Mouse (Mus musculus) gonadal fat pad, adult 2 months (tissue): ENCODE measurements around the gene Irf2bp1. TPM values are rescaled to one million over a fixed set of nuclear protein-coding genes. Genes with fewer than 3 reads are reported as not detected.

Experiments used
- DNase-seq: peaks from one replicate; pipeline ENCODE4 v3.0.0-alpha.2; 2012; ENCODE audit warnings: low read depth
- polyA plus RNA-seq: library from polyadenylated mRNA; depleted of rRNA; stranded (reverse); fragments of >200 nt; gene quantifications from 2 replicates; pipeline ENCODE4 v1.2.3, GENCODE M21; 2012; rRNA removed

Gene Irf2bp1
- polyA plus RNA-seq, 1 experiment = 19.4 TPM

DNA sequence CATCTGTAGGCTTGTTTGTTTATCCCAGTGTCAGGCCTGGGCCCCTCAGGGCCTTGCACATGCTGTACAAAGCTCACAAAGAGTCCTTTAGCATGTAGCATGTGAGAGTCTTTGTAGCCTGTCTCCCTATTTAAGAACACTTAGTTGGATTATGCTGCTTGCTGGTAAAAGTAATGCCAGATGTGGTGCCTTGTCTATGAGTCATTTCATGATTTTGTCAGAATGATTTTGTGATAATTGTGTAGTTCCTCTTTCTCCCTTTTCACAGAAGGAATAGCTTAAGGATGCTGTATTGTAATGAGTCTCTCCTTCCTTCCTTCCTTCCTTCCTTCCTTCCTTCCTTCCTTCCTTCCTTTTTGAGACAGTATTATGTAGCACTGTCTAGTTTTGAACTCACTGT lies 24.2 kb downstream of the Irf2bp1 start:
- DNase-seq = no peak

DNA sequence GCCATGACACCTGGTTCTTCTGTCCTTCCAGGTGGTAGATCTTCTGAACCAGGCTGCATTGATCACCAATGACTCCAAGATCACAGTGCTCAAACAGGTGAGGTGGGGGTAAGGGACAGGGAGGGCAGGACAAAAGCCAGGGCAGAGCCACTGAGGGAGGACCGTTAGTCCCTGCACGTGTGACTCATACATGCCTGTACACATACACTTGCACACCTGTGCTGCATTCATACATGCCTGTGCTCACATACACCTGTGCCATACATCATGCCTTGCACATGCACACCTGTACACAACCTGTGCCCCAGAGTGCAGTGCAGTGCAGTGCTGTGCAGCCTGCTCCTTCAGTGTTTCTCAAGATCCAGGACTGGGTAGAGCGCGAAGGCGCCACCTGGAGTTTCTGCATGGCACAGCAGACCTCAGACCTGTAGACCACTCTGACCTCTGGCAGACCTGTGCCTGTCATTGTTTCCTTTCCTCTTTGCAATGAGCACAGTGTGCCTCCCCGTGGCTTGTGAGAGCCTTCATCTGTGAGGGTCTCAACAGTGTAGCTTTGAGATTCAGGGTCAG lies 25.3 kb downstream of the Irf2bp1 start:
- no peak for DNase-seq

DNA sequence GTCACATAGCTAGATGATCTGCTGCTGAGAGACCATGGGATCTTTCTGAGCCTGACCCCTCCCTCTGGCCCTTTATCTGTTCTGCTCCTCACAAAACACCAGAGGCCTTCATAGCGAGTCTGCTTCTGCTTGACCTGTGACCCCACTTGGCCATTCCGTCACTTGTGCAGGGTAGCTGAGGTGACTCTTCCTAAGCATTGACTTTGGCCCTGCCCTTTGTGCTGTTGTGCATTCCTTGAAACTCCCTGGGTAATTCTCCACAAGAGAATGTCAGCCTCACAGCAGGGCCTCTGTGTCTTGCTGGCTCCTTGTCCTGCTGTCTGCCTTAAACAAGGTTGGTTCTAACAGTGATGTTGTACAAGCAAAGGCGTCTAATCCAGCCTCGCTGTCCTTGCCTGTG lies 27.8 kb downstream of the Irf2bp1 start:
- DNase-seq = no peak

DNA sequence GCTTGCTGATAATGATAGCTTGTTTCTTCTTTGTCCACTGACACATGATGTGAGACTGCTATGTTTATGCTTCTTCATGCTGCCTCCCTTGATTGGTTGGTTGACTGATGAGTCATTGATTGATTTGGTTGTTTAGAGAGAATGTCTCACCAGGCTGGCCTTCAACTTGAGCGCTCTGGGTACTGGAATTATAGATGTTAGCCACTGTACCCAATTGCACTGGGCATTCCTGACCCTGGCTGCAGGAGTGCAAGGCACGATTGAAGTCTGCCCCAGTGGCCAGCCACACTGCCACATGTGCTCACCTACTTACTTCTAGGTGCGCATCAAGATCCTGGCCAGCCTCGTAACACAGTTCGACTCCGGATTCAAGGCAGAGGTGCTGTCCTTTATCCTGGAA lies 40.8 kb downstream of the Irf2bp1 start:
- DNase-seq = no peak

DNA sequence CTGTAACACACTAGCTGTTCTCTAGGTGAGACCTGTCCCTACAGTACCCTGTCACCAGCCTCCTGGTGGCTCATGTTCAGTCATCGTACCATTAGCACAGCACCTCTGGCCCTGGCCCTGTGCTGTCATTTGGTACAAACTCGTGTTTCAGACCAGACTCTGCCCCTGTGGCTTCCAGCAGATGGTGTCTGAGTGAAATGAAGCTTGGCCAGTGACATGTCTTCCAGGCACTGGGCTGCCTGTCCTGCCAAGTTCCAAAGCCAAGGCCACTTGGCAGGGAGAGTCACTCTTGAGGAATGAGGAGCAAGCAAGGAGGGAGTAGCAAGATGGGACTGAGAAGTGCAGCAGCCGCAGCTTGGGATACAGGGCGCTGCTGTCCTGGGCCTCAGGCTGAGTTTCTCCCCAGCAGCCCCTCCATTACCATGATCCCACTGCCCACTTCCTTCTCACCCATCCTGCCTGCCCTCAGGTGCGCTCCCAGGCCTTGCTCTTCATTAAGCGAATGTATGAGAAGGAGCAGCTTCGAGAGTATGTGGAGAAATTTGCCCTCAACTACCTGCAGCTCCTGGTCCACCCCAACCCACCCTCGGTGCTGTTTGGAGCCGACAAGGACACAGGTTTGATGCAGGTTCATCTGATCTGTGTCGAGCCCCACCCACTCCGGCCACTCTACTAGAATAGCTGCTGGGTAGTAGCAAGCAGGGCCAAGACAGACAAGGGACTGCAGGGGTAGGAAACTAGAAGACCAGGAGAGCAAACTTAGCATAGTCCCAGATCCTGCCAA lies 42.6 kb downstream of the Irf2bp1 start:
- DNase-seq = no peak

DNA sequence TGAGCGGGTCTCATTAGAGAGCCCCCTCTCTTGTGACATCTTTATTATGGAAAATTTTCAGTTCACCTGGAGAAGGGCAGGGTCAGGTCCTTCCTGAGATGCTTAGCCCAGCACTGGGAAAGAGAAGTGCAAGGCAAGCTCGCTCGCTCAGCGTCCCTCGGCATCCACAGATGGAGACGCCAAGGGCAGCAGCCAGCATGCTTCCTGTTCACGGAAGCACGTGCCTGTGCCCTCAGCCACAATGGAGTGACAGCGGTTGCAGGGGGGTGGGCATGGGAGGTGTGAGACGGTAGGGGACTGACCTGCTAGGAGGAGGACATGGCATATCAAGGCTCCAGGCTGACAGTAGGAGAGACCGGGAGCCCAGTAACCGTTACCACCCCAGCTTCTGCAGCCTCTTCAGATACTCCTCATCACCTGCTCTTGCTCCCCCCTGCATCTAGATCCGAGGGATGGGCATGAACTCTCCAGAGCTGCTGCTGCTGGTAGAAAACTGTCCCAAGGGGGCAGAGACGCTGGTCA lies 44.2 kb downstream of the Irf2bp1 start:
- no peak for DNase-seq

DNA sequence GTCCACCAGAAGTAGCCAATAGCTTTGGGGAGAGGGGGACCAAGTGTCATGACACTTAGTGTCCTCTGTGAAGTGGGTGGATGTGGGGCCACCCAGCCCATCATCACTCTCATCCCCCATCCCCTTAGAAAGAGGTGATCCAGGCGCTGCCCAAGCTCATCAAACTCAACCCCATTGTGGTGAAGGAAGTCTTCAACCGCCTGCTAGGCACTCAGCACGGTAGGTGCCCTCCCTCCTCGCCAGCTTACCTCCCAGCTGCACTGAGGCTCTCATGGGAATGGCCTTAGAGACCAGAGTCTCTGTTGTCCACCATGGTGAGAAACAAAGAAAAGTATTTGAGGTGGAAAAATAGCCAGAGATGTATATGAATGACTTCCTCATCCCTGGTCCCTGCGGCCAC lies 45.4 kb downstream of the Irf2bp1 start:
- DNase-seq = no peak

DNA sequence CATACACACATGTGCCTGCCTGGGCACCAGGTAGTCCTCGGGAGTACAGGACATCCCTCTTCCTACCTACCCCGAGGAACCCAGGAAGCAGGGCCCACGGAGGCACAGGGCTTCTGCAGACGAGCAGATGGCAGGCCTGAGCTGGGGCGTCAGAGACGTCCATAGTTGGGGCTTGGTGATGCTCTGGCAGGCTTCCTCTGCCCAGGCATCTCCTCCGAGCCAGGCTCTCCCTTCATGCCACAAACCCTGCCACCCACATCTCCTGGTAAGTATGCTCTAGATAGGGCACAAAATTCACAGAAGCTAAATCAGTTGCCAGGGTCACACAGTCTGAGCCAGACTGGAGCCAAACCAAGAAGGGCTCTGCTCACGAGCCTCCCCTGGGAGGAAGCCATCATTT lies 46.3 kb downstream of the Irf2bp1 start:
- no peak for DNase-seq

DNA sequence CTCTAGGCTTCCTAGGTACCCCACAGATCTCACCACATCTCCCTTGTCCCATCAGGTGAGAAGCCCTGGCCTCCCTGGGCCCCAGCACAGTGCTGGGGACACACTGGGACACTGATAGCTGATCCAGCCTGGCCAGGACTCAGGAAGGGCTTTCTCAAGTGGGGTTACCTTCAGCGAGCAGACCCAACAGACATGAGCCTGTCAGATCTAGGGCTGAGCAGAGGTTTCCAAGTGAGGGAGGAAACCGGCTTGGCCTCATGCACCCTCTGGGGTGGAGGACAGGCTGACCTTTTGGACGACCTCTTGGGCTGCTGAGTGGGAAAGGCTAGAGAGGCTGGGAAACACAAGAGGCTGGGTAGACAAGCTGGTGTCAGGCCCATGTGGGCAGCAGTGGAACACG lies 47.3 kb downstream of the Irf2bp1 start:
- no peak for DNase-seq

DNA sequence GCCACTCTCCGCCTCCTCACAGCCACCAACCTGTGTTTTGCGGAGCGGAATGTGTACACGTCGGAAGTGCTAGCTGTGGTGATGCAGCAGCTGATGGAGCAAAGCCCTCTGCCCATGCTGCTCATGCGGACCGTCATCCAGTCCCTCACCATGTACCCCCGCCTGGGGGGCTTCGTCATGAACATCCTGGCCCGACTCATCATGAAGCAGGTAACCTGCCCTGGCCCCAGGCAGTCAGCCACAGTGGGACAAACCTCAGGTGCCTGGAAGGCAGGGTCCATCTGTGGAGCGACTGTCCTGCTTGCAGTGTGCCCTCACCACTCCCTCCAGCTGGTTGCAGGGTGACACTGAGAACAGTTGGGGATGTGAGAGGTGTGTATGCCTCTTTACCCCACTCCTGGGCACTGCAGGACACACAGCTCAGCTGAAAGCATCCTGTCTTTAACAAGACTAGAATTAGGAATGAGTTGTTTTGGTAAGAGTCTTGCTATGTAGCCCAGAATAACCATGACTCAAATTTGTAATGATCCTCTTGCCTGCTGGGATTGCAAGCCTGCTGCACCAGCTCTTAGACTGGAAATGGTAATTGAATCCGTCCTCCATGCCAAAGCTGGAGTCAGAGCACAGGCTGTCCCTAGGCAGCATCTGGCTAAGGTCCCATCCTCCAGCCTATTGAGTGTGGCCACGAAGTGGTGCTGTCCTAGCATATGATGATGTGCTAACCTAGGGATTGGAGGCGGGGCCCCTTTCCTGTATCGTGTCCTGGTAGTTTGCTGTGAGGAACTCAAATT lies 48.7 kb downstream of the Irf2bp1 start:
- no peak for DNase-seq

DNA sequence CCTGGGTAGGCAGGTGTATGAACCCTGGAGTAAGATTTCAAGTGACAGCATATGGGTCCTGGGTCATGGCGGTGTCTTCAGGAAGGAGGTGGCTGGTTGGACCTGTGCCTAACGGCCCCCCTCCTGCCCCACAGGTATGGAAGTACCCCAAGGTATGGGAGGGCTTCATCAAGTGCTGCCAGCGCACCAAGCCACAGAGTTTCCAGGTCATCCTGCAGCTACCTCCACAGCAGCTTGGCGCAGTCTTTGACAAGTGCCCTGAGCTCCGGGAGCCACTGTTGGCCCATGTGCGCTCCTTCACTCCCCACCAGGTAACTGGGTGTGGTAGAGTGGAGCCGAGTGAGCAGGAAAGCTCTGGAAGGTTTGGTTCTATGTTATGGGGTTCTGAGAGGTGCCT lies 49.3 kb downstream of the Irf2bp1 start:
- no peak for DNase-seq

DNA sequence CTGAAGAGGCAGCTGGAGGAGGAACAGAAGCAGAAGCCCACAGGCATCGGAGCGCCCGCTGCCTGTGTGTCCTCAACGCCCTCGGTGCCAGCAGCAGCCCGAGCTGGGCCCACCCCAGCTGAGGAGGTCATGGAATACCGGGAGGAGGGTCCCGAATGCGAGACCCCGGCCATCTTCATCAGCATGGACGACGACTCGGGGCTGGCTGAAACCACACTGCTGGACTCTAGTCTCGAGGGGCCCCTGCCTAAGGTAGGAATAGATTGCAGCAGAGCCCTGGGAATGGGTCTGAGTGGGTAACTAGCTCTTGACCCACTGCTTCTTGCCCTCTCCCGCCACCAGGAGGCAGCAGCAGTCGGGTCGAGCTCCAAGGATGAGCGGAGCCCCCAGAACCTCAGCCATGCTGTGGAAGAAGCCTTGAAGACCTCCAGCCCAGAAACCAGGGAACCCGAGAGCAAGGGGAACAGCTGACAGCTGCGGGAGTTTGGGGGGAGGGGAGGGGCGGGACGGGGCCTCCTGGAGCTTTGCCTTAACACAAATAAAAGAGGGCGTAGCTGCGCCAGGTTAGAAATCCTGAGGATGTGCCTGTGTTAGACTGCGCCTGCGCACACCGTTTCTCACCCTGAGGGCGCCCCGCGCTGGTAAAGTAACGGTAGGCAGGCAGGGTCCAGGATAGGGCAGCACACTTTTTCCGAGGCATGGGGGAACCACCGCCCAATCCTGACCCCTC lies 50.4 kb downstream of the Irf2bp1 start, which contains the start of gene Rsph6a:
Rsph6a (plus strand) TSS at position 644 of the 730 bp plus-strand sequence.
- no peak for DNase-seq

DNA sequence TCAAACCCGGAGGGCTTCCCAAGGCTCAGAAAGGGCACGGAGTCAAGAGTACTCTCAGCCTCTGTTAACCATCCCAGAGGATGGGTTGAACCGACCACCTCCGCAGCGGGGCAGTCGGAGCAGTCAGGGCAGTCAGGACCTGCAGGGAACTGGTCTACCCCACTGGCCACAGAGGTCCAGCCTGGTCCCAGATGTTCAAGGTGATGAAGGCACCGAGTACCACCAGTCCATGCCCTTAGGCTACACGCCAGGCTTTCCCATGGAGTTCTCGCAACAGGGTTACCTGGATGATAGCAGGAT lies 50.9 kb downstream of the Irf2bp1 start:
- no peak for DNase-seq

DNA sequence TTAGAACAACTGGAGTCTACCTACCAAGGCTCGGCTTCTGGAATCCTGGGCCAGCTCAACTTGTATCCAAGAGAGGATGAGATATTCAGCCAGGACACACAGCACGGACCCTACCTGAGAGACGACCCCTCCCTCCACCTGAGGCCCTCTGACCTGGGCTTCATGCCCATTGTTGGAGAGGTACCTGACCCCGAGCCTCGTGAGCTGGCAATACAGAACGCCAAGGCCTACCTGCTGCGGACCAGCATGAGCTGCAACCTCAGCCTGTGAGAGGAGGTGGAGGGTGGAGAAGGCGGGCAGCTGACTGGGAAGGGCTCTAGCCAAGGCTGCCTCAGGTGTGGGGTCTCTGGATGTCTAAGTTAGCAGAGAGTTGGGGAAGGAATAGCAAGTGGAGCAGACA lies 51.3 kb downstream of the Irf2bp1 start:
- DNase-seq = no peak

Other genes starting within 250 kb of the Irf2bp1 start
- not detected in 2 replicates for gene Psg19, start 205.5 kb upstream of the Irf2bp1 start, polyA plus RNA-seq
- gene Psg17, start 182.4 kb upstream of the Irf2bp1 start, polyA plus RNA-seq = 0.14 TPM in 1 of 2 replicates, not detected in the other
- 7.5 and 9.1 TPM in 2 replicates for gene Mill2, start 164.1 kb upstream of the Irf2bp1 start, polyA plus RNA-seq
- 6.2 and 7.1 TPM in 2 replicates for gene Pglyrp1, start 132.7 kb upstream of the Irf2bp1 start, polyA plus RNA-seq
- 20.1 and 23.2 TPM in 2 replicates for gene Ccdc61, start 93.6 kb upstream of the Irf2bp1 start, polyA plus RNA-seq
- 1.3 and 2.1 TPM in 2 replicates for gene Nova2, start 78.2 kb upstream of the Irf2bp1 start, polyA plus RNA-seq
- gene Nanos2, start 16.6 kb upstream of the Irf2bp1 start, polyA plus RNA-seq = not detected in 2 replicates
- gene Mypop, start 12.8 kb upstream of the Irf2bp1 start, polyA plus RNA-seq = 3.4 and 5.6 TPM in 2 replicates
- gene Foxa3, start 19.5 kb downstream of the Irf2bp1 start, polyA plus RNA-seq = 0.07 and 0.09 TPM in 2 replicates
- gene Sympk, start 20.3 kb downstream of the Irf2bp1 start, polyA plus RNA-seq = 65.9 and 73.5 TPM in 2 replicates
- 0.38 and 0.76 TPM in 2 replicates for gene Rsph6a, start 50.6 kb downstream of the Irf2bp1 start, polyA plus RNA-seq
- gene Dmwd, start 72.2 kb downstream of the Irf2bp1 start, polyA plus RNA-seq = 52.6 and 61.1 TPM in 2 replicates
- gene Dmpk, start 79.8 kb downstream of the Irf2bp1 start, polyA plus RNA-seq = 234 and 248 TPM in 2 replicates
- 33.2 and 35.6 TPM in 2 replicates for gene Six5, start 90.5 kb downstream of the Irf2bp1 start, polyA plus RNA-seq
- 0.13 and 0.19 TPM in 2 replicates for gene Gm4969, start 114.3 kb downstream of the Irf2bp1 start, polyA plus RNA-seq
- gene Fbxo46, start 115.8 kb downstream of the Irf2bp1 start, polyA plus RNA-seq = 7.9 and 9.3 TPM in 2 replicates
- gene Qpctl, start 145.2 kb downstream of the Irf2bp1 start, polyA plus RNA-seq = 14.9 and 19.4 TPM in 2 replicates
- gene Snrpd2, start 145.7 kb downstream of the Irf2bp1 start, polyA plus RNA-seq = 30.6 and 37.8 TPM in 2 replicates
- gene Gipr, start 162.1 kb downstream of the Irf2bp1 start, polyA plus RNA-seq = 2.6 and 3.9 TPM in 2 replicates
- gene Eml2, start 172.4 kb downstream of the Irf2bp1 start, polyA plus RNA-seq = 47.5 and 48.5 TPM in 2 replicates
- 13.3 and 15.3 TPM in 2 replicates for gene Gpr4, start 208.5 kb downstream of the Irf2bp1 start, polyA plus RNA-seq
- gene Opa3, start 224.3 kb downstream of the Irf2bp1 start, polyA plus RNA-seq = 30.2 and 38.1 TPM in 2 replicates